Mouse (Mus musculus) limb, embryonic 11.5 days (tissue): ENCODE data around the gene Cntd1. TPM values are rescaled to one million over a fixed set of nuclear protein-coding genes. Genes with fewer than 3 reads are reported as not detected.
"Not testable (repeated sequence)": the region's sequence is repeated elsewhere in the genome, so short reads cannot be mapped to it uniquely, and the experiment has no call there.

ENCODE experiments used
- ATAC-seq: fragments of 200-750 bp; cut with Nextera tagmentation; 2 replicates; pipeline ENCODE4 v1.8.0; 2017; ENCODE audit warnings: low read depth; ENCODE audit not compliant: insufficient number of reproducible peaks, low FRiP score, low TSS enrichment
- DNase-seq: peaks from one replicate; pipeline ENCODE4 v3.0.0-alpha.2; 2015; ENCODE audit warnings: low spot score
- H3K27ac ChIP-seq: fragments of 300-500 bp; sonication (generic); replicated peaks from 2 replicates; pipeline ENCODE4 v1.5.1; 2014; ENCODE audit warnings: low read depth, mild to moderate bottlenecking, low read length
- H3K27me3 ChIP-seq: fragments of 300-500 bp; sonication (generic); 2 replicates; pipeline ENCODE4 v1.6.1; 2014; ENCODE audit warnings: mild to moderate bottlenecking, low read length, mixed read lengths; ENCODE audit not compliant: control insufficient read depth, insufficient read depth
- H3K36me3 ChIP-seq: fragments of 300-500 bp; sonication (generic); 2 replicates; pipeline ENCODE4 v1.6.1; 2014; ENCODE audit warnings: mild to moderate bottlenecking, low read length, moderate library complexity, mixed read lengths; ENCODE audit not compliant: control insufficient read depth, insufficient read depth
- H3K4me1 ChIP-seq: fragments of 300-500 bp; sonication (generic); 2 replicates; pipeline ENCODE4 v1.6.1; 2014; ENCODE audit warnings: low read length, mixed read lengths; ENCODE audit not compliant: control insufficient read depth, insufficient read depth
- H3K4me2 ChIP-seq: fragments of 300-500 bp; sonication (generic); 2 replicates; pipeline ENCODE4 v1.6.1; 2014; ENCODE audit warnings: low read depth, mild to moderate bottlenecking, moderate library complexity; ENCODE audit not compliant: severe bottlenecking
- H3K4me3 ChIP-seq: fragments of 300-500 bp; sonication (generic); 2 replicates; pipeline ENCODE4 v1.5.1; 2014; ENCODE audit warnings: low read depth, low read length
- H3K9ac ChIP-seq: fragments of 300-500 bp; sonication (generic); 2 replicates; pipeline ENCODE4 v1.6.1; 2014; ENCODE audit warnings: mild to moderate bottlenecking, low read length
- H3K9me3 ChIP-seq: fragments of 300-500 bp; sonication (generic); 2 replicates; pipeline ENCODE4 v1.6.1; 2016; ENCODE audit warnings: low read length; ENCODE audit not compliant: control insufficient read depth
- WGBS: fragments of 180-500 bp; shearing (Covaris S2); extraction: QIAGEN DNeasy Blood & Tissue Kit; methylation state at CpG from one replicate; pipeline ENCODE4 v1.1.7; 2014; 5-methylcytosine and 5-hydroxymethylcytosine counted together
- polyA plus RNA-seq: library from polyadenylated mRNA; unstranded; fragments of >200 nt; fragmentation: Nextera tagmentation; extraction: Ambion mirVana; gene quantifications from 2 replicates; pipeline ENCODE4 v1.2.1, GENCODE M21; 2014

Cntd1 gene
- polyA plus RNA-seq, 1 experiment from 2014 or later: 1.3 TPM

DNA sequence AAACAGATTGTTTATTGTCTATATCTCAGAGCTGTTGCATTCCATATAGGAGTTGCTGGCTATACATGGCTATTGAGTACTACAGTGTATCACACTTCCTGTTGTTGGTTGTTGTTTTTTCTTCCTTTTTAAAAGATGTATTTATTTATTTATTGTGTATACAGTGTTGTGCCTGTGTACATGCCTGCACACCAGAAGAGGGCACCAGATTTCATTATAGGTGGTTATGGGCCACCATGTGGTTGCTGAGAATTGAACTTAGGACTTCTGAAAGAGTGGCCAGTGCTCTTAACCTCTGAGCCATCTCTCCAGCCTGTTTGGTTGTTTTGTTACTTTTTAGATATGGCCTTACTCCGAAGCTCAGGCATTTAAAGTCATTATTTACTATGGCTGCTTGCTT is 35.8 kb downstream of the Cntd1 start:
- Histone ChIP-seq H3K9me3 (no peaks in the 10 kb centered on the region), H3K4me2 (no peak overlapping the region), H3K36me3 (peaks cover 4% of the 10 kb centered on the region), H3K9ac (no peak overlapping the region), H3K27me3 (no peaks in the 10 kb centered on the region), H3K4me3 (no peak overlapping the region), H3K27ac (no peak overlapping the region), H3K4me1 (peaks cover 9% of the 10 kb centered on the region)
- DNase-seq (no peak), ATAC-seq (no peak)
- 97% methylated on average over 1 of the region's 1 CpGs for WGBS

DNA sequence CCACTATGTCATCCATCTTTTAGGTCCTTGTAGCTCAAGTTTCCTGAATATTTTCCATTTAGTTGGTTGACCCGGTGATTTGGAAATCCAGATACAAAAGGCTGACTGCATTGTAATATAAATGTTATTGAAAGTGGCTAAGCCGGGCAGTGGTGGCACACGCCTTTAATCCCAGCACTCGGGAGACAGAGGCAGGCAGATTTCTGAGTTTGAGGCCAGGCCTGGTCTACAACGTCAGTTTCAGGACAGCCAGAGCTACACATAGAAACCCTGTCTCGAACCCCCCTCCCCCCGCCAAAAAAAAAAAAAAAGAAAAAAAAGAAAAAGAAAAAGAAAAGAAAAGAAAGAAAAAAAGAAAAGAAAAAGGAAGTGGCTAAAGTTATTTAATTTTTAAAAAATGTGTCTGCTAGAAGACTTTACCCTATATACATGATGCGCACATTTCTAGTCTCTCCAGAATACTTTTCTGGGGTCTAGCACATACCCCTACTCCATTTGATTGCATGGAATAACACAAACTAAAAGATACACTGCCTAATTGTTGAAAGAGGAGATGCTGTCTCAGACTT is 36.4 kb downstream of the Cntd1 start:
- 87% methylated on average over 8 of the region's 8 CpGs for WGBS

DNA sequence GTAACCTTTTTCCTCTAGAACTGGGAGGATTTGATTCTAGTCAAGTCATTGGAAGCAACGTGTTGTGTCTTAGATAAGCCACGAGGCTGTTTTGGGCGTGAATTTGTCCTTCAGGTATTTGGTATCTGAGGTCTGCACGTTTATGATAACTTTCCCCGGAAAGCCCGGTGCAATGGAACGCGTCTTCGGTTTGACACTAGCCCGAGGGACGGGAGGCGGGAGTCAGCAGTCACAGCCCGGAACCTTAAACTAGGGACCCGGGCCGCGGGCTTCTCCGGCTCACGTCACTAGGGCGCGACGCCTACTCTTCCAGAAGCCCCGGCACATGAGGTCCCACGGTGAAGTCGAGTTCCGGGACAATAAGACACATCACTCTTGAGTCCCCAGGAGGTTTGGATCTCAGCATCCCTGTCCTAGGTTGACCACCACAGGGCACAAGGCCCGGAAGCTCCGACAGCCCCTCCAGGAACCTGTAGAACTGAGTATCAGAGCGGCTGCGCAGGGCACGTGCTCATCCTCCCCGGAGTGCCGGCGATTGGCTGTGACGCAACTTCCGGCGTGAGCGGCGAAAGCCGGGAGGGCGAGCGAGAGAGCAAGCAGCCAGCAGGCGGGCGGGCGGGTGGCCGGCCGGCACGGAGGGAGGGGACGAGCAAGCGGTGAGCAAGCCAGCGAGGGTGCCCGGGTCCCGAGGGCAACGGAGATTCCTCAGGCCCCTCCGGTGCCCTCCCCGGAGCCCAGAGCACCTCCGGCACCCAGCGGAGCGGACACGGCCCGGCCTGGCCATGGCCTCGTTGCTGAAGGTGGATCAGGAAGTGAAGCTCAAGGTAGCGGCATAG is 37.1 kb downstream of the Cntd1 start, which contains the start of gene Psme3:
Gene Psme3, plus strand, starts transcription at position 549 of the 836 bp plus-strand sequence.
- DNase-seq: peak; percentile 95
- ATAC-seq: peak; percentile 88
- Histone ChIP-seq H3K9ac (peak within 1 kb of the TSS; percentile 89), H3K4me3 (peak within 1 kb of the TSS; percentile 97), H3K9me3 (no peaks in the 10 kb centered on the region), H3K27me3 (no peaks in the 10 kb centered on the region), H3K4me1 (peaks cover 9% of the 10 kb centered on the region), H3K36me3 (peaks cover 9% of the 10 kb centered on the region), H3K27ac (peak within 1 kb of the TSS; percentile 42; the same call in 1 of the 2 replicates), H3K4me2 (peak within 1 kb of the TSS; percentile 87)
- under 1% methylated on average over 62 of the region's 62 CpGs for WGBS

More for the DNA sequence above, 36.4 kb downstream of the Cntd1 start:
- DNase-seq: no peak
- peak overlapping the region; percentile 97 for H3K4me3 ChIP-seq
- peaks cover 5% of the 10 kb centered on the region for H3K36me3 ChIP-seq
- H3K27ac ChIP-seq: no peak overlapping the region
- no peak for ATAC-seq
- H3K4me2 ChIP-seq: peak overlapping the region; percentile 87
- H3K9ac ChIP-seq: peak overlapping the region; percentile 89; the same call in 1 of the 2 replicates
- no peaks in the 10 kb centered on the region for H3K27me3 ChIP-seq
- H3K9me3 ChIP-seq: no peaks in the 10 kb centered on the region
- H3K4me1 ChIP-seq: peaks cover 9% of the 10 kb centered on the region

DNA sequence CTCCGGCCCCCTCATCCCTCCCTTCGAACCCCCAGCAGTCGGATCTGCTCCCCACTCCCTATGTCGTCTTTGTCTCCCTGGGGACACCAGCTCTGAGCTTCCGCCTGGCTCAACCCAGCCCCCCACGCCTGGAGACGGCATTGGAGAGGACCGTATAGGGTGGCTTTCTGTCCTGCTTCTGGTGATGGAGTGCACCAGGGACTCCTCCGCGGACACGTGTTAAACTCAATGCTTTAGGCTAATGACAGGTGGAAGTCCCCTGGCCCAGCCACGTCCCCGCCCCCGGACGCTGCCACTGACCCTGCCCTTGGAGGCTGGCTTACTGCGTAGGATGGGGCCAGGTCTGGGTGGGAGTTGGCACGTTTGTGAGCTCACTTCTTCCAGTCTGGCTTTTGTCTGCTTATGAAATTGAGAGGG is 37.7 kb downstream of the Cntd1 start:
- Histone ChIP-seq H3K9me3 (no peaks in the 10 kb centered on the region), H3K4me3 (peak overlapping the region; percentile 97), H3K27ac (peak overlapping the region; percentile 42; the same call in 1 of the 2 replicates), H3K9ac (peak overlapping the region; percentile 89), H3K36me3 (peaks cover 15% of the 10 kb centered on the region), H3K4me2 (peak overlapping the region; percentile 87), H3K4me1 (peaks cover 9% of the 10 kb centered on the region), H3K27me3 (no peaks in the 10 kb centered on the region)
- ATAC-seq (peak; percentile 58; the same call in 1 of the 2 replicates), DNase-seq (peak; percentile 36)
- under 1% methylated on average over 17 of the region's 17 CpGs for WGBS

DNA sequence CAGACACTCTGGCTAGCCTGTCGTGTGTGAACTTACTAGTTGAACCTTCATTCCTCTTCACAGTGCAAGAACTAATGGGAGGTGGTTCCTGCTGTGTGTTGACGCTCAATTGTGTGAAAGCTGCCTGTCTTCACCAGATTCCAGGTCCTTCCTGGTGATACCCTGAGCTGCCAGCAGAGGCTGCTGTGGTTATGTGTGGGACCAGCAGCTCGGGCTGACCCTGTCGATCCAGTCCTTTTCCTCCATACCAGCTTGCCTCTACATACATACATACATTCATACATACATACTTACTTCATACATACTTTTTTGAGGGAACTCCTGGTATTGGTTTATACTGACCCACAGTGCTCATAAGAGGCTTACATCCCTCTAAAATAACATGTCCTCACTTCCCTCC is 44.8 kb downstream of the Cntd1 start:
- Histone ChIP-seq H3K4me2 (no peak overlapping the region), H3K27me3 (no peaks in the 10 kb centered on the region), H3K4me1 (no peaks in the 10 kb centered on the region), H3K27ac (no peak overlapping the region), H3K36me3 (peaks cover 32% of the 10 kb centered on the region), H3K9me3 (no peaks in the 10 kb centered on the region), H3K4me3 (no peak overlapping the region), H3K9ac (no peak overlapping the region)
- WGBS: 20% methylated on average over 4 of the region's 4 CpGs
- DNase-seq (peak; percentile 81), ATAC-seq (no peak)

DNA sequence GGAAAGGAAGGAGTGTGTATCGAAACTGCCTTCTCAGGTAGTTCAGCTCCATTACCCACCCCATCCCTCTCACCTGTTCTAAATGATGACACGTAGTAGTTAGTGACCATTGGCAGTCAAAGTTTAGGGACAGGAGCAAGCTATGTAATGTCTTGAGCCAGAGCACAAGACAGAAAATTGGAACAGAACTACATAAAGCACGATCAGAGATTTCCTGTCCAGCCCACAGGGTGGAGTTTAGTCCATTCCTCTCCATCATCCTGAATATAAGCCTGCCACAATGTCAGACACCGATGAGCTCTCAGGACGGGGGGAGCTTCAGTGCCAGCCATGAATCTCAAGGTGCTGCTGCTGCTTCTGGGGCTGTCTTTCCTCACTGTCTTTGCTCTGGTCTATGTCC is 46.0 kb downstream of the Cntd1 start, which contains the start of gene Aoc2:
Gene Aoc2, plus strand, starts transcription at position 301 of the 400 bp plus-strand sequence.
- Histone ChIP-seq H3K27me3 (no peaks in the 10 kb centered on the region), H3K9me3 (no peaks in the 10 kb centered on the region), H3K36me3 (peaks cover 28% of the 10 kb centered on the region), H3K4me3 (no peak within 1 kb of the TSS), H3K9ac (no peak within 1 kb of the TSS), H3K4me1 (no peaks in the 10 kb centered on the region), H3K4me2 (no peak within 1 kb of the TSS), H3K27ac (no peak within 1 kb of the TSS)
- no peak for DNase-seq
- 92% methylated on average over 5 of the region's 5 CpGs for whole genome bisulfite sequencing
- no peak for ATAC-seq

DNA sequence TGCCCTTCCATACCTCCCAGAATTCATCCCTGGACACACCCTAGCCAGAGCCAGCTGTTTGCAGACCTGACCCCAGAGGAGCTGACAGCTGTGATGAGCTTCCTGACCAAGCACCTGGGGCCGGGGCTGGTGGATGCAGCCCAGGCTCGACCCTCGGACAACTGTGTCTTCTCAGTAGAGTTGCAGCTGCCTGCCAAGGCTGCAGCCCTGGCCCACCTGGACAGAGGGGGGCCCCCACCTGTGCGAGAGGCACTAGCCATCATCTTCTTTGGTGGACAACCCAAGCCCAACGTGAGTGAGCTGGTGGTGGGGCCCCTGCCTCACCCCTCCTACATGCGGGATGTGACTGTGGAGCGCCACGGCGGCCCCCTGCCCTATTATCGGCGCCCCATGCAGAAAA is 46.4 kb downstream of the Cntd1 start:
- not testable (repeated sequence) for H3K9me3 ChIP-seq, DNase-seq, H3K27ac ChIP-seq, H3K4me3 ChIP-seq, ATAC-seq, H3K4me2 ChIP-seq, H3K4me1 ChIP-seq, H3K27me3 ChIP-seq, H3K9ac ChIP-seq
- peaks cover 28% of the 10 kb centered on the region for H3K36me3 ChIP-seq
- 91% methylated on average over 11 of the region's 11 CpGs for WGBS

DNA sequence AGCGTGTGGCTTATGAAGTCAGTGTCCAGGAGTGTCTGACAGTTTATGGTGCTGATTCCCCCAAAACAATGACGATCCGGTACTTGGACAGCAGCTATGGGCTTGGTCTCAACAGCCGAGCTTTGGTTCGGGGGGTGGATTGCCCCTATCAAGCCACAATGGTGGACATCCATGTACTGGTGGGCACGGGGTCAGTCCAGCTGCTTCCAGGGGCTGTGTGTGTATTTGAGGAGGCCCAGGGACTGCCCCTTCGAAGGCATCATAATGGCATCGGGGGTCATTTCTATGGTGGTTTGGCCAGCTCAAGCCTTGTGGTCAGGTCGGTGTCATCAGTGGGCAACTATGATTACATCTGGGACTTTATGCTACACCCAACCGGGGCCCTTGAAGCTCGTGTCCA is 47.3 kb downstream of the Cntd1 start:
- DNase-seq: no peak
- Histone ChIP-seq H3K4me1 (no peaks in the 10 kb centered on the region), H3K27me3 (no peaks in the 10 kb centered on the region), H3K27ac (no peak overlapping the region), H3K4me2 (no peak overlapping the region), H3K9me3 (no peaks in the 10 kb centered on the region), H3K4me3 (no peak overlapping the region), H3K36me3 (peaks cover 21% of the 10 kb centered on the region), H3K9ac (no peak overlapping the region)
- WGBS: 85% methylated on average over 11 of the region's 11 CpGs
- ATAC-seq: no peak
